Mouse (Mus musculus) liver, adult (tissue): ENCODE results near the gene Fndc3b.

Source experiments
- GATA4 ChIP-seq: IDR thresholded peaks from 2 replicates; pipeline ENCODE4 v1.6.1; 2014; ENCODE audit warnings: mild to moderate bottlenecking, low read length; ENCODE audit not compliant: insufficient replicate concordance

Gene Fndc3b

GRCm38 (mm10) chr3:27413566-27413965, 297.5 kb downstream of the Fndc3b start:
- no peak for TF ChIP-seq GATA4

- TF ChIP-seq GATA4: no peak
These were observed 299.8 kb downstream of the Fndc3b start for GRCm38 (mm10) chr3:27411286-27411685.

GRCm38 (mm10) chr3:27408564-27408963, 302.5 kb downstream of the Fndc3b start:
- TF ChIP-seq GATA4: no peak

- TF ChIP-seq GATA4: no peak
These were observed 304.7 kb downstream of the Fndc3b start for GRCm38 (mm10) chr3:27406440-27406839.

GRCm38 (mm10) chr3:27389923-27390322, 321.2 kb downstream of the Fndc3b start:
- TF ChIP-seq GATA4: no peak

GRCm38 (mm10) chr3:27384836-27385235, 326.3 kb downstream of the Fndc3b start:
- no peak for TF ChIP-seq GATA4

GRCm38 (mm10) chr3:27377935-27378334, 333.2 kb downstream of the Fndc3b start:
- no peak for TF ChIP-seq GATA4

- TF ChIP-seq GATA4: no peak
These were observed 336.7 kb downstream of the Fndc3b start for GRCm38 (mm10) chr3:27374396-27374795.

GRCm38 (mm10) chr3:27371725-27372650, 339.1 kb downstream of the Fndc3b start:
- no peak for TF ChIP-seq GATA4

GRCm38 (mm10) chr3:27371276-27371621, 339.9 kb downstream of the Fndc3b start, which contains the start of gene Ghsr:
Ghsr (plus strand) TSS chr3:27371351.
- TF ChIP-seq GATA4: no peak

GRCm38 (mm10) chr3:27370582-27371275, 340.4 kb downstream of the Fndc3b start:
- TF ChIP-seq GATA4: no peak

- TF ChIP-seq GATA4: no peak
These were observed 341.0 kb downstream of the Fndc3b start for GRCm38 (mm10) chr3:27370125-27370524.
